Mouse (Mus musculus) colon, adult 2 months (tissue): ENCODE data around the gene Olfr427. TPM values are rescaled to one million over a fixed set of nuclear protein-coding genes. Genes with fewer than 3 reads are reported as not detected.

Source experiments
- polyA plus RNA-seq: library from polyadenylated mRNA; depleted of rRNA; stranded (reverse); fragments of >200 nt; gene quantifications from 2 replicates; pipeline ENCODE4 v1.2.3, GENCODE M21; 2012; rRNA removed

Gene Olfr427
- not detected in 2 replicates for polyA plus RNA-seq

GRCm38 (mm10) chr1:174096591-174096990 lies at the start of gene Olfr427:
Gene Olfr427 (plus strand): TSS chr1:174096891.

GRCm38 (mm10) chr1:174048893-174049292 lies 47.8 kb upstream of the Olfr427 start, which contains the start of gene Olfr432:
Gene Olfr432 (plus strand): TSS chr1:174049205.

GRCm38 (mm10) chr1:174066305-174066704 lies 30.4 kb upstream of the Olfr427 start, which contains the start of gene Olfr430:
Gene Olfr430 (plus strand): TSS chr1:174066605.

GRCm38 (mm10) chr1:174084031-174084430 lies 12.7 kb upstream of the Olfr427 start, which contains the start of gene Olfr429:
Gene Olfr429 (plus strand): TSS chr1:174084331.

GRCm38 (mm10) chr1:174121062-174121461 lies 24.4 kb downstream of the Olfr427 start, which contains the start of gene Olfr231:
Gene Olfr231 (minus strand): TSS chr1:174121162.

GRCm38 (mm10) chr1:174131217-174131616 lies 34.5 kb downstream of the Olfr427 start, which contains the start of gene Olfr424:
Gene Olfr424 (plus strand): TSS chr1:174131517.

Other genes with a start within 250 kb of the Olfr427 start
- gene Ifi211, start 183.8 kb upstream of the Olfr427 start, polyA plus RNA-seq, result 0.07 TPM in 2 replicates
- 0.36 and 1.5 TPM in 2 replicates for gene Mndal, start 154.4 kb upstream of the Olfr427 start, polyA plus RNA-seq
- gene Ifi203, start 154.2 kb upstream of the Olfr427 start, polyA plus RNA-seq, result 1.0 and 1.1 TPM in 2 replicates
- gene Ifi202b, start 114.1 kb upstream of the Olfr427 start, polyA plus RNA-seq, result 0.14 TPM in 1 of 2 replicates, not detected in the other
- gene Ifi205, start 65.1 kb upstream of the Olfr427 start, polyA plus RNA-seq, result 0.21 and 0.25 TPM in 2 replicates
- gene Olfr433, start 56.2 kb upstream of the Olfr427 start, polyA plus RNA-seq, result 0.07 and 0.15 TPM in 2 replicates
- 0.37 TPM in 1 of 2 replicates, not detected in the other for gene Olfr432, start 47.7 kb upstream of the Olfr427 start, polyA plus RNA-seq
- gene Olfr430, start 30.3 kb upstream of the Olfr427 start, polyA plus RNA-seq, result not detected in 2 replicates
- not detected in 2 replicates for gene Olfr429, start 12.6 kb upstream of the Olfr427 start, polyA plus RNA-seq
- not detected in 2 replicates for gene Olfr231, start 24.3 kb downstream of the Olfr427 start, polyA plus RNA-seq
- gene Olfr424, start 34.6 kb downstream of the Olfr427 start, polyA plus RNA-seq, result 0.13 TPM in 1 of 2 replicates, not detected in the other
- not detected in 2 replicates for gene Olfr420, start 58.7 kb downstream of the Olfr427 start, polyA plus RNA-seq
- 0.01 TPM in 1 of 2 replicates, not detected in the other for gene Spta1, start 75.9 kb downstream of the Olfr427 start, polyA plus RNA-seq
- gene Olfr419, start 155.2 kb downstream of the Olfr427 start, polyA plus RNA-seq, result not detected in 2 replicates
- gene Mptx1, start 233.6 kb downstream of the Olfr427 start, polyA plus RNA-seq, result 65.3 and 144 TPM in 2 replicates